Comparison of ENCODE assay signal across 8 mouse cellular contexts in genomic region chr8:70803761-70804480, GRCm38 (mm10). TPM values are rescaled to one million over a fixed set of nuclear protein-coding genes. Genes with fewer than 3 reads are reported as not detected.
DNase-seq lines count a peak whose midpoint lies in the region; ATAC-seq and TF ChIP-seq lines count a peak whose summit lies in the region.

No protein-coding gene starts in this region.

- WGBS in forebrain, embryonic 10.5 days = 2% methylated on average over 47 of the region's 47 CpGs
- 2% methylated on average over 44 of the region's 47 CpGs for WGBS in hindbrain, embryonic 11.5 days
- WGBS in limb, embryonic 10.5 days = 2% methylated on average over 47 of the region's 47 CpGs

- peak overlapping the region; percentile 44 for H3K9ac ChIP-seq in hindbrain, embryonic 11.5 days (ENCODE audit: low read depth, low read length)

- no peaks in the 10 kb centered on the region for H3K36me3 ChIP-seq in testis, adult 2 months (ENCODE audit: control insufficient read depth, insufficient read depth, low read length)
- no peaks in the 10 kb centered on the region for H3K36me3 ChIP-seq in forebrain, embryonic 10.5 days (replicated peaks)
- no peaks in the 10 kb centered on the region for H3K36me3 ChIP-seq in hindbrain, embryonic 11.5 days (ENCODE audit: control insufficient read depth, insufficient read depth, low read length)
- H3K36me3 ChIP-seq in limb, embryonic 10.5 days = no peaks in the 10 kb centered on the region

- no peak for ATAC-seq in hindbrain, embryonic 11.5 days (ENCODE audit: low FRiP score)
- peak; percentile 41 for ATAC-seq in megakaryocyte progenitor cell, adult 5-6 weeks (replicated peaks; ENCODE audit: poor library complexity)

- no peak for TF ChIP-seq CTCF in testis, adult 2 months (IDR thresholded peaks at IDR 0.05; ENCODE audit: control insufficient read depth, insufficient read depth, insufficient replicate concordance, low read depth, low read length)

- H3K4me2 ChIP-seq in hindbrain, embryonic 11.5 days (replicated peaks; ENCODE audit: low read depth, low read length) = peak overlapping the region; percentile 89

- TF ChIP-seq POLR2A in testis, adult 2 months (IDR thresholded peaks at IDR 0.05; ENCODE audit: control insufficient read depth, low read depth, low read length) = no peak

- H3K9me3 ChIP-seq in forebrain, embryonic 10.5 days = no peaks in the 10 kb centered on the region
- H3K9me3 ChIP-seq in hindbrain, embryonic 11.5 days (ENCODE audit: control insufficient read depth, low read length) = no peaks in the 10 kb centered on the region
- H3K9me3 ChIP-seq in limb, embryonic 10.5 days (replicated peaks) = no peaks in the 10 kb centered on the region

- H3K4me1 ChIP-seq in testis, adult 2 months (ENCODE audit: control insufficient read depth, insufficient read depth, low read length) = peaks cover 10% of the 10 kb centered on the region
- peaks cover 40% of the 10 kb centered on the region for H3K4me1 ChIP-seq in forebrain, embryonic 10.5 days
- peaks cover 4% of the 10 kb centered on the region; the same call in 1 of the 2 replicates for H3K4me1 ChIP-seq in hindbrain, embryonic 11.5 days (replicated peaks; ENCODE audit: control insufficient read depth, insufficient read depth, low read length)
- peaks cover 23% of the 10 kb centered on the region for H3K4me1 ChIP-seq in limb, embryonic 10.5 days

- no peak for DNase-seq in testis, postnatal 14 days (ENCODE audit: low spot score)
- DNase-seq in forebrain, embryonic 10.5 days (ENCODE audit: extremely low spot score, low spot score) = no peak
- DNase-seq in hindbrain, embryonic 11.5 days (ENCODE audit: low spot score) = peak; percentile 40
- DNase-seq in limb, embryonic 10.5 days (ENCODE audit: low spot score) = peak; percentile 61
- DNase-seq in spleen, adult 18-20 months = peak; percentile 83 to 87
- DNase-seq in adipocyte (ENCODE audit: low spot score) = no peak

- H3K27me3 ChIP-seq in testis, adult 2 months (ENCODE audit: control insufficient read depth, insufficient read depth, low read length) = no peaks in the 10 kb centered on the region; the same call in 1 of the 2 replicates
- H3K27me3 ChIP-seq in forebrain, embryonic 10.5 days (ENCODE audit: poor library complexity, severe bottlenecking) = peaks cover 86% of the 10 kb centered on the region
- peaks cover 42% of the 10 kb centered on the region for H3K27me3 ChIP-seq in hindbrain, embryonic 11.5 days (ENCODE audit: control insufficient read depth, insufficient read depth, low read length)
- H3K27me3 ChIP-seq in limb, embryonic 10.5 days (ENCODE audit: low read depth, poor library complexity, severe bottlenecking) = peaks cover 90% of the 10 kb centered on the region

- H3K4me3 ChIP-seq in testis, adult 2 months (ENCODE audit: control insufficient read depth, low read depth, low read length) = peak overlapping the region; percentile 84
- H3K4me3 ChIP-seq in forebrain, embryonic 10.5 days = peak overlapping the region; percentile 61
- peak overlapping the region; percentile 48 for H3K4me3 ChIP-seq in hindbrain, embryonic 11.5 days (ENCODE audit: low read depth, low read length)
- peak overlapping the region; percentile 63 for H3K4me3 ChIP-seq in limb, embryonic 10.5 days

- no peak overlapping the region for H3K27ac ChIP-seq in testis, adult 2 months (ENCODE audit: control insufficient read depth, insufficient read depth, low read depth, low read length)
- peak overlapping the region; percentile 45; the same call in 1 of the 2 replicates for H3K27ac ChIP-seq in forebrain, embryonic 10.5 days
- H3K27ac ChIP-seq in hindbrain, embryonic 11.5 days (ENCODE audit: low read depth, low read length) = no peak overlapping the region
- H3K27ac ChIP-seq in limb, embryonic 10.5 days = no peak overlapping the region

RNA-seq across cellular contexts. Expression of gene Mast3, which starts 0.9 kb away (rescaled TPM):
- 11.0 and 13.1 TPM in 2 replicates for polyA plus RNA-seq in testis, adult 2 months (2012; rRNA removed)
- polyA plus RNA-seq in forebrain, embryonic 10.5 days (2016; fragmentation: Nextera tagmentation; extraction: Ambion mirVana) = 12.0 and 14.9 TPM in 2 replicates
- 11.2 and 12.3 TPM in 2 replicates for polyA plus RNA-seq in hindbrain, embryonic 11.5 days (2014; fragmentation: Nextera tagmentation; extraction: Ambion mirVana)
- polyA plus RNA-seq in limb, embryonic 10.5 days (2016; fragmentation: Nextera tagmentation; extraction: Ambion mirVana) = 12.7 and 17.1 TPM in 2 replicates
- total RNA-seq in megakaryocyte progenitor cell, adult 5-6 weeks (2015) = 48.7 and 50.0 TPM in 2 replicates
- 13.9 and 16.7 TPM in 2 replicates for total RNA-seq in megakaryocyte progenitor cell, adult 5-6 weeks (2017)

RNA-seq across cellular contexts. Expression of gene Il12rb1, which starts 4.3 kb away (rescaled TPM):
- 0.25 and 0.40 TPM in 2 replicates for polyA plus RNA-seq in testis, adult 2 months (2012; rRNA removed)
- polyA plus RNA-seq in forebrain, embryonic 10.5 days (2016; fragmentation: Nextera tagmentation; extraction: Ambion mirVana) = 0.12 TPM in 1 of 2 replicates, not detected in the other
- 0.08 TPM in 1 of 2 replicates, not detected in the other for polyA plus RNA-seq in hindbrain, embryonic 11.5 days (2014; fragmentation: Nextera tagmentation; extraction: Ambion mirVana)
- polyA plus RNA-seq in limb, embryonic 10.5 days (2016; fragmentation: Nextera tagmentation; extraction: Ambion mirVana) = not detected in 2 replicates
- 0.07 and 0.64 TPM in 2 replicates for total RNA-seq in megakaryocyte progenitor cell, adult 5-6 weeks (2015)
- 1.0 and 1.7 TPM in 2 replicates for total RNA-seq in megakaryocyte progenitor cell, adult 5-6 weeks (2017)

RNA-seq across cellular contexts. Expression of gene Pik3r2, which starts 27.4 kb away (rescaled TPM):
- polyA plus RNA-seq in testis, adult 2 months (2012; rRNA removed) = 25.1 and 30.8 TPM in 2 replicates
- 67.1 and 69.2 TPM in 2 replicates for polyA plus RNA-seq in forebrain, embryonic 10.5 days (2016; fragmentation: Nextera tagmentation; extraction: Ambion mirVana)
- 31.5 and 36.5 TPM in 2 replicates for polyA plus RNA-seq in hindbrain, embryonic 11.5 days (2014; fragmentation: Nextera tagmentation; extraction: Ambion mirVana)
- polyA plus RNA-seq in limb, embryonic 10.5 days (2016; fragmentation: Nextera tagmentation; extraction: Ambion mirVana) = 92.7 and 100 TPM in 2 replicates
- total RNA-seq in megakaryocyte progenitor cell, adult 5-6 weeks (2015) = 5.7 and 6.0 TPM in 2 replicates
- total RNA-seq in megakaryocyte progenitor cell, adult 5-6 weeks (2017) = 18.1 and 18.5 TPM in 2 replicates

RNA-seq across cellular contexts. Expression of gene Arrdc2, which starts 35.6 kb away (rescaled TPM):
- polyA plus RNA-seq in testis, adult 2 months (2012; rRNA removed) = 17.1 and 19.4 TPM in 2 replicates
- polyA plus RNA-seq in forebrain, embryonic 10.5 days (2016; fragmentation: Nextera tagmentation; extraction: Ambion mirVana) = 4.8 and 5.7 TPM in 2 replicates
- 9.9 and 10.3 TPM in 2 replicates for polyA plus RNA-seq in hindbrain, embryonic 11.5 days (2014; fragmentation: Nextera tagmentation; extraction: Ambion mirVana)
- polyA plus RNA-seq in limb, embryonic 10.5 days (2016; fragmentation: Nextera tagmentation; extraction: Ambion mirVana) = 4.4 and 5.0 TPM in 2 replicates
- 6.0 and 8.6 TPM in 2 replicates for total RNA-seq in megakaryocyte progenitor cell, adult 5-6 weeks (2015)
- 4.8 and 8.8 TPM in 2 replicates for total RNA-seq in megakaryocyte progenitor cell, adult 5-6 weeks (2017)

RNA-seq across cellular contexts. Expression of gene Mpv17l2, which starts 43.2 kb away (rescaled TPM):
- polyA plus RNA-seq in testis, adult 2 months (2012; rRNA removed) = 13.5 and 14.4 TPM in 2 replicates
- polyA plus RNA-seq in forebrain, embryonic 10.5 days (2016; fragmentation: Nextera tagmentation; extraction: Ambion mirVana) = 30.8 and 34.3 TPM in 2 replicates
- polyA plus RNA-seq in hindbrain, embryonic 11.5 days (2014; fragmentation: Nextera tagmentation; extraction: Ambion mirVana) = 38.7 and 40.6 TPM in 2 replicates
- polyA plus RNA-seq in limb, embryonic 10.5 days (2016; fragmentation: Nextera tagmentation; extraction: Ambion mirVana) = 25.2 and 29.9 TPM in 2 replicates
- total RNA-seq in megakaryocyte progenitor cell, adult 5-6 weeks (2015) = 37.4 and 41.4 TPM in 2 replicates
- total RNA-seq in megakaryocyte progenitor cell, adult 5-6 weeks (2017) = 10.2 and 10.4 TPM in 2 replicates

Comparison
In these comparisons a context has a peak if more than half of its experiments do, and no peak if none do; other contexts are left out.
1. DNase-seq: peak in hindbrain, embryonic 11.5 days (single experiment), limb, embryonic 10.5 days (single experiment) and spleen, adult 18-20 months (2 of 2); none in testis, postnatal 14 days (single experiment), forebrain, embryonic 10.5 days (single experiment) and adipocyte (single experiment).
2. Peak in every context shown above with its lines, with median percentiles within 50 percentile points of each other: H3K4me3 ChIP-seq.